Mouse (Mus musculus): ENCODE measurements at regions not wholly inside any gene's neighbourhood (a gene's known extent, or its start where the extent isn't known, plus 50 kb on each side); places are given as distances from the start of the nearest gene placed in this dataset.
"Not testable (repeated sequence)": the region's sequence is repeated elsewhere in the genome, so short reads cannot be mapped to it uniquely, and the experiment has no call there.

DNA sequence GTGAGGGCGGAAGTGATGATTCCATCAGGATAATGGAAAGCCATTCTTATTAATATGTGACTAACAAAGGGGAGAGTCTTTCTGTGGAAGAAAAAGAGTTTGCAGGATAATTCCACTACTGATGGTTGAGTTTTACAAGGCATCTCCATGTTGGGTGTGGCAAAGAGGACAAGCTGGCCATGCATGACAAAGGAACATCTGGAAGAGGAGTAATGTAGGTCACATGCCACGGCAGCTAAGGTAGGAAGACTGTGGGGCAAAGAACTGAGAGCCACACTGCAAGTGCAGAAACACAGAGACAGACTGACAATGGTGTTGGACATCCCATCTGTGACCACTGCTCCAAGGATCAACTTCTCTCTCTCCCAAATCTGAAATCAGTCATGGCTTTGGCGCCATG lies 196.4 kb upstream of the Gdi2 start:
- no peak for DNase-seq (ENCODE audit: low spot score in 2 of 2)
- intact Hi-C loops (cut with DNase I) = loop anchor here (5.0 kb wide), 1 partner anchor 119 kb away; no protein-coding TSS in a partner anchor

DNA sequence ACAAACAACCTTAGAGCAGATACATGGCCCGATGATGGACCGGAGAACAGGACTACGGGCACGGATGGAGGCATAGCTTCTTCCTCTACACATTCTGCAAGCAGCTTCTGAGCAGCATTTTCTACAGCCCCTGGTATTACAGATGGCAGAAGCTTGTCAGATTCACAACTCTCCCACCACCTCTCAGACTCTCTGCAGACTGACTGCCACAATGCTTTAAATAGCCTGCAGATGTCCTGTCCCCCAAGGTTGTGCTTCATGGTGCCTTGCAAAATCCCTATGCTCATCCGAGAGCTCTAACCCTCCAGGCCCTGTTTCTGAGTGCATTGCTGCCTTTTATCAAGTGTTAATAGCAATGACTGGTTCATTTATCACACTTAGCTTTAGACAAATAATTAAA lies 194.3 kb upstream of the Gdi2 start:
- peak in 1 of 2 experiments; percentile 30 for DNase-seq (ENCODE audit: low spot score in 2 of 2)
- intact Hi-C loops (cut with DNase I) = loop anchor here (5.0 kb wide), 1 partner anchor 121 kb away; no protein-coding TSS in a partner anchor

DNA sequence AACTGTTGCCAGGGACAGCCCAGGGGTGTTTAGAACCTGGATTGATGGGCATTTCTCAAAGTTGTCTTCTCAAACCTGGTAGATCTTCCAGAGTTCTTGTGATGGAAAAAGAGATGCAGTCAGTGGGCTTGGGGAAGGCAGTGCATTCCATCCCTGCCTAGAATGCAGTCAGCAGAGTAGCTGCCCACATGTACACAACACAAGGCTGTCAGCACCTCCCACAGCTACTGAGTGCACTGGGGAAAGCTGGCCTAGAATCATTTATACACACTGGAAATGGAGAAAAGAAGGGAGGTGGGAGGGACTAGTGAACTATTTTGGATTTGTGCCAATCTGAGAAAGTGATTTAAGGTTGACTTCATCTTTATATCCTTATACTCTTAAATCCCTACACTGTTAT lies 183.0 kb upstream of the Gdi2 start:
- peak in 1 of 2 experiments; percentile 16 for DNase-seq (ENCODE audit: low spot score in 2 of 2)
- intact Hi-C loops (cut with DNase I) = not testable (repeated sequence)

- no peak for DNase-seq (ENCODE audit: low spot score in 2 of 2)
- intact Hi-C loops (cut with DNase I) = no loop called here
Measured at GRCm38 (mm10) chr13:3358079-3358608, 179.7 kb upstream of the Gdi2 start.

- intact Hi-C loops (cut with DNase I) = no loop called here
- DNase-seq (ENCODE audit: low spot score in 2 of 2) = peak in 1 of 2 experiments; percentile 1
Measured at GRCm38 (mm10) chr13:3358996-3359750, 178.7 kb upstream of the Gdi2 start.

- intact Hi-C loops (cut with DNase I); DNase-seq (ENCODE audit: low spot score in 2 of 2): not testable (repeated sequence)
Measured at GRCm38 (mm10) chr13:3359751-3360260, 178.1 kb upstream of the Gdi2 start.

DNA sequence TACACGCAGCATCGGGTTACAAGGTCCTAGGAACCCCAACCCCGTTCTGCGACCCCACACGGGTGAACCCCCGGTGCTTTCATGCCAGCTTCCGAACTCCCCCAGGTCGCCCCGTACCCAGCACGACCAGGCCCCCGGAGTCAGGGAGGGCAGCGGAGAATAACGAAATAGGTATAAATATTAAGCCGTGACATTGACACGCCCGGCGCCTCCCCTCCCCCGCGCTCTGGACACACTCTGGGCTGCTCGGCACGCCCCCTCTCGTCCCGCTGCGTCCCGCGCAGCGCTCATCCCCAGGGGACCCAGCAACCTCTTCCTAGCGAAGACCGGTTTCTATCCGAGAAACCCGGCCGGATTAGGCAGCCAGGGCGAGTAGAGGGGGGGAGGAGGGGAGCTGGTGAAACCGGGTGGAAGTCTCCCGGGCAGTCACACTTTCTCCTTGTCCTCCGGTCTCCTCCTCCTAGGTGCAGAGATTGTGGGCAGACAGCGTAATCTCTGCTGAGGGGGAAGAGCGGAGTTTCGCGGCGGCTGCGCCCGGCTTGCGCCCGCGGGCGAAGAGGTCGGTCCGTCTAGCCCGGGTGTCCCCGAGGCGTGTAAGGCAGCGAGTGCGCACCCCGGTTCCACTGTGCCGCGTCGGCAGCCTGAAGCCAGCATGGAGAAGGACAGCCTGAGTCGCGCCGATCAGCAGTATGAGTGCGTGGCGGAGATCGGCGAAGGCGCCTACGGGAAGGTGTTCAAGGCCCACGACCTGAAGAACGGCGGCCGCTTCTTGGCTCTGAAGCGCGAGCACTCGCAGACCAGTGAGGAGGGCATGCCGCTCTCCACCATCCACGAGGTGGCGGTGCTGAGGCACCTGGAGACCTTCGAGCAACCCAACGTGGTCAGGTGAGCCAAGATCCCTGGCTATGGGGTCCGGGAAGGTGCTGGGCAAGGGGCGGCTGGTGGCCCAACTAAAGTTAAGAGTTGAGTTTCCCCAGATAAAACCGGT lies 177.1 kb upstream of the Gdi2 start:
- intact Hi-C loops (cut with DNase I) = no loop called here
- peak; percentile 2 to 4 for DNase-seq (ENCODE audit: low spot score in 2 of 2)

GRCm38 (mm10) chr13:3372701-3373100 lies 165.2 kb upstream of the Gdi2 start:
- intact Hi-C loops (cut with DNase I) = no loop called here
- no peak for DNase-seq (ENCODE audit: low spot score in 2 of 2)

DNA sequence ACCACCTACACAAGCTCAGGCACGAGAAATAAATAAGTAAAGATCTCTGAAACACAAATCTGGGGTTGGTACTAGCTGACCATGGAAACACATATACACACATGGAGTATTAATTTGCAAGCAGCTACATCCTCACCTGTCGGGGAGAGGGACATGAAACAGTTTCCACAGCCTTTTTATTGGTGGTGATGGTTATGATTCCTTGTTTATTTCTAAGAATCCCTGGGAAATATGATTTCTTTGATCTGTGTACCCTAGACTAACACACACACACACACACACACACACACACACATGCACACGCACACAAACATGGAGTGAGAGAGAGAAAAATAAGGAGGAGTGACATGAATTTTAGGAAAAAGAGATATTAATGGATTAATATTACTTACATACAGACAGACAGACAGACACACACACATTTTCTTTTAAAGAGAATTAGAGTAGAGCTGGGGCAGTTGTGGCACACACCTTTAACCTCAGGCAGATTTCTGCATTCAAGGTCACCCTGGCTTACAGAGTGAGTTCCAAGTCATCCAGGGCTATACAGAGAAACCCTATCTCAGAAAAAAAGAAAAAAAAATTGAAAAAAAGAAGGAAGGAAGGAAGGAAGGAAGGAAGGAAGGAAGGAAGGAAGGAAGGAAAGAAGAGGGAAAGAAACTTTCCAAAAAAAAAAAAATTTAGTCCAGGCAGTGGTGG lies 164.2 kb upstream of the Gdi2 start:
- DNase-seq (ENCODE audit: low spot score in 2 of 2) = not testable (repeated sequence)

GRCm38 (mm10) chr13:3374796-3375195 lies 163.1 kb upstream of the Gdi2 start:
- DNase-seq (ENCODE audit: low spot score in 2 of 2) = no peak
- intact Hi-C loops (cut with DNase I) = no loop called here

More for the DNA sequence above, 164.2 kb upstream of the Gdi2 start:
- intact Hi-C loops (cut with DNase I) = not testable (repeated sequence)

- intact Hi-C loops (cut with DNase I); DNase-seq (ENCODE audit: low spot score in 2 of 2): not testable (repeated sequence)
Measured at GRCm38 (mm10) chr13:3377801-3378200, 160.1 kb upstream of the Gdi2 start.

DNA sequence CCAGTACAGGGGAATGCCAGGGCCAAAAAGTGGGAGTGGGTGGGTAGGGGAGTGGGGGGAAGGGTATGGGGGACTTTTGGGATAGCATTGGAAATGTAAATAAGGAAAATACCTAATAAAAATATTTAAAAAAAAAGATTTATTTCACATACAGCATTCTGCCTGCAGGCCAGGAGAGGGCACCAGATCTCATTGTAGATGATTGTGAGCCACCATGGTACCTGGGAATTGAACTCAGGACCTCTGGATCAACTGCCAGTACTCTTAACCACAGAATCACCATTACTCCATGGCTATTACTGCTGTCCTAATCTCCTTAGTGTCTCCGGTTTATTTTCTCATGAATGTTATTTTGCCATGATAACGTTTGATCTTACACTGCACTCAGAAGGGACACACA lies 132.1 kb upstream of the Gdi2 start:
- DNase-seq (ENCODE audit: low spot score in 2 of 2); intact Hi-C loops (cut with DNase I): not testable (repeated sequence)

DNA sequence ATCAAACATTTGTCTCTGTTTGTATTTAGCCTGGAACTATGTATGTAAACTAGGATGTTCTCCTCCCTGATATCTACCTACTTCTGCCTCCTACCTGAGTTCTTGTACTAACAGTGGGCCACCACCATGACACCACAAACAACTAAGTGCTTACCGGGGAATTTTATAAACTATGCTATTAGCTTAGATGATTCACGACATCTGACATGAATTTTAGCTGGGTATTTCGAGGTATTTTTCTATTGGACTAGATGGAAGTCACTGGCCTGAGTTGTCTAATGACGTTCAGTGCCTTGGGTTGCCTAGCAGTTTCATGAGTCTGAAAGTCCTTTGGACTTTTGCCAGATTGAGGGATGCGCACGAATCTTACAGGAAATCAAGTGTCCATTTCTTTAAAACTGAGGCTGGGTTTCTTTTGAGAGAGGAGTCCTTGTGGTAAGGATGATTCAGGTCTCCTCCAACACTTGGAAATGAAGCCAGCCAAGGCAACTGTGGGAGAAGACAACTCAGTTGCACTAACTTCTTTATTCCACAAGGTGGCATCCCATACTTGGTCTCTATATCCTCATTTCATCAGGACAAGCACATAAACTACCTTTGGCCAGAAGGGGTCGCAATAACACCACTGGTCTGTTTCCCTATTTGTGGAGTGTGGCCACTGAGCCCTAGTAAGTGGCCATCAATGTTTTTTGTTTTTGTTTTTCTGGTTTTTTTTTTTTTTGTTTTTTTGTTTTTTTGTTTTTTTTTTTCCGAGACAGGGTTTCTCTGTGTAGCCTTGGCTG lies 131.4 kb upstream of the Gdi2 start:
- DNase-seq (ENCODE audit: low spot score in 2 of 2) = peak; percentile 77 to 84
- intact Hi-C loops (cut with DNase I) = not testable (repeated sequence)

DNA sequence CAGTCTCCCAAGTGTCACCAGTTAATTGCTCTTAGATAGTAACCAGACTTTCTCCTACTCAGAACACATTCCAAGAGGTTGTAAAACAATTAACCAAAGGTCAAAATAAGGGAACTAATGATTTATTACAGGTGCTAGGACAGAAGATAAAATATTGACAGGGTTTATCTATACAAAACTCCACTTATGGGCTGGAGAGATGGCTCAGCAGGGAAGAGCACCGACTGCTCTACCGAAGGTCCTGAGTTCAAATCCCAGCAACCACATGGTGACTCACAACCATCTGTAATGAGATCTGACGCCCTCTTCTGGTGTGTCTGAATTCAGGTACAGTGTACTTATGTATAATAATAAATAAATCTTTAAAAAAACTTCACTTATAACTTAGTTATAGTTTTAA lies 127.6 kb upstream of the Gdi2 start:
- DNase-seq (ENCODE audit: low spot score in 2 of 2); intact Hi-C loops (cut with DNase I): not testable (repeated sequence)

GRCm38 (mm10) chr13:3417026-3417425 lies 120.8 kb upstream of the Gdi2 start:
- no peak for DNase-seq (ENCODE audit: low spot score in 2 of 2)
- intact Hi-C loops (cut with DNase I) = no loop called here

GRCm38 (mm10) chr13:3455374-3455773 lies 82.5 kb upstream of the Gdi2 start:
- intact Hi-C loops (cut with DNase I); DNase-seq (ENCODE audit: low spot score in 2 of 2): not testable (repeated sequence)

DNA sequence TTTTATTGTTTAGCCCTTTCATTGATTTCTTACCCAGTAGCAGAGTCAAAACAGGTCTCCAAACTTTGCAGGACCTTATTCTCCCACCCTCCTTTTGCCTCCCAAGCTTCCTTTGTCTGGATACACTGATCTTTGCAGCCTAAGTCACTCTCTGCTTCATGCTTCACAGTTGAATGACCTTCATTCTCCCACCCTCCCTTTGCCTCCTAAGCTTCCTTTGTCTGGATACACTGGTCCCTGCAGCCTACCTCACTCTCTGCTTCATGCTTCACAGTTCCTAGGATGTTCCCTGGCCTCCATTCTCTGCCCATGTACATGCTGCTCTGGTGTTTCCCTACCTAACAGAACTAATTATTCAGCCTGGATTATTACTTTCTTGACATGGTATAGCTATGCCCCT lies 61.0 kb upstream of the Gdi2 start:
- intact Hi-C loops (cut with DNase I) = no loop called here
- no peak for DNase-seq (ENCODE audit: low spot score in 2 of 2)

- intact Hi-C loops (cut with DNase I) = no loop called here
- peak; percentile 27 to 54 for DNase-seq (ENCODE audit: low spot score in 2 of 2)
Measured at GRCm38 (mm10) chr13:3477997-3478728, 59.7 kb upstream of the Gdi2 start.

Data from left cerebral cortex, postnatal 25 days (tissue).